Mouse (Mus musculus): ENCODE results near the gene Cherp.

Gene Cherp

DNA sequence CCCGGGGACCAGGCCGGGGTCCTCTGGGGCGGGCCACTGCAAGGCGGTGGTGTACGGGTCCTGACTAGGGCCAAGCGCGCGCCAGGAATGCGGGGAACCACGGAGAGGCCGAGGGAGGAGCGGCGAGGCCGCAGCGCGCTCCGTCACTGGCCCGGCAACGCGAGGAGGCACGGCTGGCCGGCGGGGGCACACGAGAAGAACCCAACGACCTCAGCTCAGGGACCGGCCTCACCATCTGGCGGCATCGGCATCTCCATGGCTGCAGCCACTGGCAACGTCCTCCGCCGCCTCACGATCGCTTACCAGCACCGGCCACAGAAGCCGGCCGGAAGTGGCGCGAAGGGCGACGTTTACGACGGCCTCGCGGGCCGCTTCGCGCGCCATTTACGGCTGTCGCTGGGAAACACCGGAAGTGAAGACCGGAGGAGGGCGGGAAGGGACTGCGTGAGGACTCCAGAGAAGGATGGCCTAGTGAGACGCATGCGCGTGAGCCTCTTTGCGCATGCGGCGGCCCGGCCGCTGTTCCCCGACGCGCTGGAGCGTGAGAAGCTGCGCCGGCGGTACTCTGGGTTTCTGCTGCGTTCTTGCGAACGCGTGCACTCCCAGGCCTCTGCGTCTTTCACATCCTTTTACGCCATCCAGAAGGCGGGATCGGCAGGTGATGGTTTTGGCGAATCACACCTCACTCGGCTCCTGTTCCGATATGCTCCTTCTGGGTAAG is at the start of gene Cherp:
Gene Cherp, minus strand, starts transcription at position 401 of the 721 bp plus-strand sequence.
- DNase-seq = peak; percentile 96

DNA sequence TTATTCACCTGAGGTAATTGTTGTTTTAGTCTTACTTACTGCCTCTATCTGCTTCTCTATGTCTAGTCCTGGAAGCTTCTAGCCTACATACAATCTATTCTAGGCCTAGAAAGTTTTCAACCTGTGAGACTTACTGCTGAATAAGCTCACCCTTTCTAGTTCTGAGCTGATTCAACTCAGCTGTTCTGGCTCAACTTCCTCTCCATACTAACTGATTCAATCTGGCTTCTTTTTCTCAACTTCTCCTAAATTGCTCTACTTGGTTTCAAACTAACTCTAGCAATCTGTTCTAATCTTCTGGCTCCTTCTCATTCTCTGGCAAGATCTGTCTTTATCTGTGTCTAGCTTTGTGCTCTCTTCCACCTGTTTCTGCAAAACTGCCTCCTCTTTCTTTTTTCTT is 46.9 kb upstream of the Cherp start:
- DNase-seq = no peak

GRCm38 (mm10) chr8:72517421-72517988 is 42.5 kb upstream of the Cherp start:
- no peak for DNase-seq

GRCm38 (mm10) chr8:72513158-72513557 is 38.1 kb upstream of the Cherp start:
- no peak for DNase-seq

DNA sequence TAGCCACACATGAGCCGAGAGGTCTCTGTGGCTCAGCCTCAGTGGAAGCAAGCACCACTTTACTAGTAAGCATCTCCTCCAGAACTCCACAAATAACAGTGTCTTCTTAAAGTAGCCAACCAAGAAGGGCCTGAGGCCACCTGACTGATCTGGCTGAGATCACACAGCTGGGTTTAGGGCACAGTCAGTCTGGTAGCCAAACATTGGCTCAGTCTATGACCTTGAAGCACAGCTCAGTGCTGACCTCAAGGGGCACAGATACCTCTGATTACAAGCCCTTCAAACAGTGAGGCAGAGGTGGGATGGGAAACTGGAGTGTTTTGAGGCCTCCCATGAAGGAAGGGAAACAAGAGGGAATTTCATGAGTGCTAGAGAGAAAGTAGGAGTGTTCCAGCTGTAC is 37.6 kb upstream of the Cherp start:
- DNase-seq = no peak

GRCm38 (mm10) chr8:72507505-72507904 is 32.5 kb upstream of the Cherp start:
- DNase-seq = no peak

- no peak for DNase-seq
Observed at GRCm38 (mm10) chr8:72504637-72505314, 29.8 kb upstream of the Cherp start.

DNA sequence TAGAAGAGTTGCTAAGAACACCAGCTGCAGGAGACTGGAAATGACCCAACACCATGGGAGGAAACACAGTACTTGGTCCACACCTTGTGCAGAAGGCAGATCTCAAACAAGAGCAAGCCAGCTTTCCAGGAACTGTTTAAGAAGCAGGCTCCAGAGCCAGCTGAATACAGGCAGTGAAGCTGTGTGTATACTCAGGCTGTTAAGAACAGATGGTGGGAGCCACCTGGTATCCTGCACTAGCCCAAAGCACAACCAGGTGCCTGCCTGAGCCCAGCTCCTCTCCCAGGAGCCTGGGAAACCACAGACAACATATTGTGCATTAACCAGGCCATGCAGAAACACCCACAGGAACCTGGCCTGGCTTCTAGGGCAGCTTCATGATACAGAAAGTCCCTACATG is 29.1 kb upstream of the Cherp start:
- DNase-seq = peak; percentile 21

DNA sequence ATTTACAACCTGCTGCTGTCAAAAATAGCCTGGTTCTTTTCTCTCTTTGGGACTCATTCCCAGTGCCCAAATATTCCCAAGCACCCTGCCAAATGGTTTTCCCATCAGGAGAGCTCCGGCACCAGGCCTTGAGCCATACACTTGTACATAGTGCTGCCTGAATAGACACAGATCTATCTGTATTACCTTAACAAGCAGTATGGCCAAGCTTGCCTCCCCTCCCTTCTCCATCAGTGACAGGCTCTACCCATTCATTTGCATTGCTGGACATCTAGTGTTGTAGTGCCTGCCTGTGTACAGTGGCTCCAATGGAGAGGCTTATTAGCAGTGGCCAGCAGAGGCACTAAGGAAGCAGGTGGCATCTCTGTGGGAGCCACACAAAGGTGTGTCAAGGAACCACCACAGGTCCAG is 25.5 kb upstream of the Cherp start:
- no peak for DNase-seq

DNA sequence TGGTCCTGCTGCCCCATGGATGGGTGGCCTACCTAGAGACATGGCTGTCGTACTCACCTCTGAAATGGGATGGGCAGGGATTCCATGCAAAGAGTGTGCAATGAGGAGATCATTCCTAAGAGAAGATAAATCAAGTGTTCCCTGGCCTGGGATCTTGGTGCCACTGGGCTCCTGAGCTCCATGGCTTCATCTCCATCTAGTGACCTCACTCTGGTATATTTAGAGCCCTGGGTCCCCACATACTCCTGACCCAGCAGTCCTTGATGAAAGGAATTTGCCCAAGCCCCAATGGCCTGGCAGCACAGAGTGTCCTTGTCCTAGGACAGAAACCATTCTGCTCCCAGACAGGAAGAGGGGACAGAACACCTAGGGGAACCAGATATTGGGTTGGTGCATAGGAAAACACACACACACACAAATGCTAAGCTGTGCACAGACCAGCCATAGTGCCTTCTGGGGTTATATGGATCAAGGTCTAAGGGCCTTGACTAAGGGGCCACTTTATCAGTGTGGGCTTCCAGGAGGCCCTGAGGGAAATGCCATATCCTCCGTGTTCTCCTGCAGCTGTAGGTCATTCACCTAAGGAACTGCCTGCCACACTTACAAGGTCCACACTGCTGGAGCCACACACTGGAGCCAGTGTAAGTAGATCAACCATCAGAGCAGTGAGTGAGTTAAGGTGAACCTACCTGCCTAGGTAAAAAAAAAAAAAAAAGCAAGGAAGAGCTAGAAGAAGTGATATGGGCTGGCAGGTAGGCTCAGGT is 24.7 kb upstream of the Cherp start:
- DNase-seq = no peak

DNA sequence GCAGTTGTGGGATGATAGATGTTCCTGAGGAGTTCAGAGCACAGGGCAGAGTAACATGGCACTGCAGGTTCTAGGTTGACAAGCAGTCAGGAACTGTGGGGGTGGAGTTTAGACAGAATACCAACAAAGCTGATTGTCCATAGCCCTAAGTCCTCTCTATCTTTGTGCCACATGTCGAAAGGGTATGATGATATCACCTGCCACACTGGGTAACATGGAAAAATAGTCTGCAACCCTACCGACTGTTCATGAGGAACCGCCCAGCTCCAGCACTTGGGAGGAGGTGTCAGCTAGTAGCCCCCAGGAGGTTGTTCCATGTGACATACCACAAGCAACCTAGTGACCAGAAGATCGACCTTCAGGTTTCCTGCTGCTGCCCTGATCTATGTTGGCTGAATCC is 23.5 kb upstream of the Cherp start:
- DNase-seq = no peak

DNA sequence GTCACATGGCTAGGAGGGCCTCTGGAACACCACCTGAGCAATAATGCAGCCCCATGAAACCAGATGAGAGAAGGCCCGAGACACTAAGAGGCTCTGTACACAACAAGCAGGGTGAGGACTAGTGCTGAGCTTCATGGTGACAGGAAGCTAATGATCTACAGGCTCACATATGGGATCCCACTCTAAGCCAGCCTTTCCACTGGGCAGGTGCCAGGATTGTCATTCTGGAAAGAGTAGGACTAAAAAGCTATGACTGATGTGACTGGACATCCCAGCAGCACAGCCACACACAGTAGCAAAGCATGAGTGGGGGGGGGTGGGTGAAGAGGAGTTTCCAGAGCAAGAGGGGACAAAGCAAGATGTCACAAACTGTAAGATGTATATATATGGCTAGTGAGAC is 22.9 kb upstream of the Cherp start:
- no peak for DNase-seq

DNA sequence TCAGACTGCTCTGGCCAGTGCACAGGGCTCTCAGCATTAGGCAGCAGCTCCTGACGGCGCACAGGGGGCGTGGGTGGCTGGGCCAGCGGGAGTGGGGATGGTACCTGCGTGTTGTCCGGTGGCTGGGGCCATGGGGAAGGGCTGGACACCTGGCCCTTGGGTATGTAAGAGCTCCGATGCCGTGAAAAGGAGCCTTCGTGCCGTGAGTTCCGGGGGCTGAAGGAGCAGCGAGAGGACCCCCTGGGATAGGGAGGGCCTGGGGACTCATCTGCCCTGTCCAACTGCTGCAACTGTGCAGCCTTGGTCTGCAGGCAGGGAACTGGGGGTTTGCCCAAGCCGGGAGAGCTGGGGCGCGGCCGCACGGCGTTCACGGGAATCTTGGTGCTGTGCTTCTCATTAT is 21.2 kb upstream of the Cherp start:
- no peak for DNase-seq

- no peak for DNase-seq
Observed at GRCm38 (mm10) chr8:72495411-72496111, 20.5 kb upstream of the Cherp start.

- DNase-seq = no peak
Observed at GRCm38 (mm10) chr8:72493381-72493780, 18.4 kb upstream of the Cherp start.

- peak; percentile 100 for DNase-seq
Observed at GRCm38 (mm10) chr8:72492622-72493081, 17.6 kb upstream of the Cherp start.

DNA sequence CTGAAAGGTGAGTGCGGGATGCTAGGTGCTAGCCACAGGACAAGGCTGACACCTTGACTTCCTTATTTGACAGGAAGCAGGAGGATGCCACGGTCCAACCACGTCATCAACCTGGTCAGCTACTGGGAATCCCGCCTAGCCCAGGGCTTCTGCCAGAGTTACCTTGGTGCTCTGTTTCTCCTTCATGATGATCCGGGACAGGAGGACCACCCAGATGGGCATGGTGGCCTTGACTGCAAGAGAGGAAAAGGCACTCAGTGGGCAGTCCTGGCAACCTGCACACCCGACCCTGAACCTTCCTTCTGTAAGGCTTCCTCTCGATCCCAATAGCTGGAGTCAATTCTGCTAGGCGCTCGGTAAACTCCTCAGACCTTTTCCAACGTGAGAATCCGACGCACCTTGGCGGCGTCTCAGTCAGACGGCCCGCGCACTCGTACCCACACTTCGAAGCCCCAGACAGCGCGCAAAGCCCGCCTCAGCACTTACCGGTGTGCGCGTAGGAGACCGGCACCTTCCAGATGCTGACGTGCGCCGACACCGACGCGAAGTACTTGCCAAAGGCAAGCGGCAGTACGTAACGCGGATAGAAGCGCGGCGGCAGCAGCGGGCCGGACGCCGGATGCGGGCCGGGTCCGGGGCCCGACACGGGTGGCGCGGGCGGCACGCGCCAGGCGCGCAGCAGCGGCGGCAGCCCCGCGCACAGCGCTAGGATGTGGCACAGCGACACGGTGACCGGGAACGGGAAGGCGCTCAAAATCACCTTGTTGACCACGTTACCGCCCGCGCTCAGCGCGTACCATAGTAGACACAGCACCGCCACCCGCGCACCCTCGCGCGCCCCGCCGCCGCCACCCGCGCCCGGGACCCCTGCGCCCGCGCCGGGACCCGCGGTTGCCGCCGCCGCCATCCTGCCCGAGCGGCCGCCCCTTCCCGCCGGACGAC is 16.9 kb upstream of the Cherp start, which contains the start of gene Slc35e1:
Gene Slc35e1, minus strand, starts transcription at position 935 of the 942 bp plus-strand sequence.
- peak; percentile 44 for DNase-seq

DNA sequence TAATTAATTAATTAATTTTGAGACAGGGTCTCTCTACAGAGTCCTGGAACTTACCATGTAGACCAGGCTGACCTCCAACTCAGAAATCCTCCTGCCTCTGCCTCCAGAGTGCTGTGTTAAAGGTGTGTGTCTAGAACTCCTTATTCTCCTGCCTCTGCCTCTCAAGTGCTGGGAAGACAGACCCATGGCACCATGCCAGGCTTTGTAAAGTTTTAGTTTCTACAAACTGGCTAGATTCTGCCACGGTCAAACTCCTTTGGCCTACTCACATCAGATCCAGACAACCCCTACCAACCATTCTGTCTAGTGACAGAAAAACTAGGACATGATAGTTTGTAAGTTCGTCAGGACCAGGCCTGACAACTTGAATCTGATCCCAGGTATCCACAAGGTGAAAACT is 16.0 kb upstream of the Cherp start:
- DNase-seq = no peak

DNA sequence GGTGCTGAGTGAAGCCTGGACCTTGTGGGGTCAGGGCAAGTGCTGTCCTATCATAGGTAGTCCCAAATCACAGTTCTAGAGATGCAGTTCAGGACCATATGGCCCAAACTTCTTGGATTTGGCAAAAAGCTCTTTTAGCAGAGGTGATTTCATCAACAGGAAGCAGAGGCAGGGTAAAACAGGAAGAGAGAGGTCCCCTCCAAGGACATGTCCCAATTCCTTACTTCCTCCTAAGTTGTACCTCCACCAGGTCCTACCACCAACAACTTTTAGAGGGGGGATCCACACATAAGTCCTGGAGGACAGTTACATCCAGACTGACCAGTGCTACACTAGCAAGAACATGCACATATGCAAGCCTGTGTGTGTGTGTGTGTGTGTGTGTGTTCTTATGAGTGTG is 12.0 kb upstream of the Cherp start:
- no peak for DNase-seq

DNA sequence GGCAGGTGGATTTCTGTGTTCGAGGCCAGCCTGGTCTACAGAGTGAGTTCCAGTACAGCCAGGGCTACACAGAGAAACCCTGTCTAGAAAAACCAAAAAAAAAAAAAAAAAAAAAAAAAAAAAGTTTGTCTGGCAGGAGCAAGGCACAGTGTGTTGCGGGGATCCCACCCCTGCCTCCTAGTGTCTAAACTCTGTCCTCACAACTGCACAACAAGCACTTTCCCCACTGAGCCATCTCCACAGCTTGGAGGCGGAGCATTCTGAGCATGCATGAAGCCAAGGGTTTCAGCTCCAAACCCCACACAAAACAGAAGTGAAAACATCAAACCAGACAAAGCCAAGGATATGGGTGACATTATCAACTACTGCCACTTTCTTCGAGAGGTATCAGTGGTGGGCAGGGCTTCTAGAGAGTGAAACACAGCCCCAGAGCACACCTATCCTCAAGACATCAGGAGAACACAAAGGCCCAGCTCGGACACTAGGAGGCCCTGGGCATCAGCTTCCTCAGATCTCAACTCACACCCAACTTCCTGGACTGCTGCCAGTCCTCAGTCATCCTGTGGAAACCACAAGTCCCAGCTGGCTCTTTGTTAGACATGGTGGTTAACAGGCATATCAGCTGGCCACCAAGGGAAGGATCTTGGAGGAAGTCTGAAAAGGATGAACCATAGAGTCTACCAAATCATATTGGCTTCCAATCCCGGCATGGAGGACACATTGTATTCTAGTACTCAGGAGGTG is 10.6 kb upstream of the Cherp start:
- peak; percentile 60 for DNase-seq

DNA sequence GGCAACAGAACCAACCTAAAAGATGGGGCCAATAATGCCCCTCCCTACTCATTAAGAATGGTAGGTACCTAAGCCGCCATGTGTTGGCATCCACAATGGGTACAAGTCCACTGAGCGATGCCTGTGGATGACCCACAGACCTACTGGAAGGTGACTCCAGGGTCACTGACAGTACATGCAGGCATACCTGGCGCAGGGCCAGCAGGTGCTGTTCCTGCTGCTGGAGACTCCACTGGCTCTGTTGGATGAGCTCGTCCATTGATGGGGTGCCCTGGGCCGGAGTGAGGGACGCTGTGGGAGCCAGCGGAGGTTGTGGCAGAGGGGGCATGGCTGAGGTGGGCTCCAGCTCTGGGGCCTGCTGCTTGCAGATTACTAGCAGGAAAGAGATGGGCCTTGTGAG is 4.3 kb downstream of the Cherp start:
- DNase-seq = no peak
